Mouse (Mus musculus): ENCODE data around the gene Ank2. TPM values are rescaled to one million over a fixed set of nuclear protein-coding genes. Genes with fewer than 3 reads are reported as not detected.
"Not testable (repeated sequence)": the region's sequence is repeated elsewhere in the genome, so short reads cannot be mapped to it uniquely, and the experiment has no call there.

The Ank2 gene
- polyA plus RNA-seq, 1 experiment from 2014 or later = 204 TPM

- Histone ChIP-seq H3K27me3 (ENCODE audit: control insufficient read depth, insufficient read depth, low read length) (no peaks in the 10 kb centered on the region), H3K27ac (peak overlapping the region; percentile 28; the same call in 1 of the 2 replicates), H3K4me2 (replicated peaks) (peak overlapping the region; percentile 94), H3K9me3 (ENCODE audit: control insufficient read depth, low read length) (no peaks in the 10 kb centered on the region), H3K36me3 (replicated peaks; ENCODE audit: control insufficient read depth, insufficient read depth) (no peaks in the 10 kb centered on the region), H3K9ac (peak overlapping the region; percentile 84), H3K4me3 (replicated peaks; ENCODE audit: low read length) (peak overlapping the region; percentile 54), H3K4me1 (replicated peaks; ENCODE audit: control insufficient read depth, insufficient read depth, low read length) (0 out of 2 replicates have a peak, but pooled peaks cover 10% of the 10 kb centered on the region)
- 1% methylated on average over 23 of the region's 23 CpGs for WGBS
- DNase-seq (ENCODE audit: low spot score) (peak; percentile 49), ATAC-seq (ENCODE audit: low FRiP score) (peak; percentile 86)
Measured at GRCm38 (mm10) chr3:127498197-127498741, 881 bp downstream of the Ank2 start.

- WGBS = 90% methylated on average over 3 of the region's 3 CpGs
- Histone ChIP-seq H3K4me1 (replicated peaks; ENCODE audit: control insufficient read depth, insufficient read depth, low read length) (0 out of 2 replicates have a peak, but pooled peaks cover 3% of the 10 kb centered on the region), H3K36me3 (replicated peaks; ENCODE audit: control insufficient read depth, insufficient read depth) (no peaks in the 10 kb centered on the region), H3K9ac (no peak overlapping the region), H3K27ac (no peak overlapping the region), H3K4me2 (replicated peaks) (no peak overlapping the region), H3K27me3 (ENCODE audit: control insufficient read depth, insufficient read depth, low read length) (no peaks in the 10 kb centered on the region), H3K4me3 (replicated peaks; ENCODE audit: low read length) (no peak overlapping the region), H3K9me3 (ENCODE audit: control insufficient read depth, low read length) (no peaks in the 10 kb centered on the region)
- DNase-seq (ENCODE audit: low spot score) (no peak), ATAC-seq (ENCODE audit: low FRiP score) (no peak)
Measured at GRCm38 (mm10) chr3:127492663-127493062, 6.5 kb downstream of the Ank2 start.

DNA sequence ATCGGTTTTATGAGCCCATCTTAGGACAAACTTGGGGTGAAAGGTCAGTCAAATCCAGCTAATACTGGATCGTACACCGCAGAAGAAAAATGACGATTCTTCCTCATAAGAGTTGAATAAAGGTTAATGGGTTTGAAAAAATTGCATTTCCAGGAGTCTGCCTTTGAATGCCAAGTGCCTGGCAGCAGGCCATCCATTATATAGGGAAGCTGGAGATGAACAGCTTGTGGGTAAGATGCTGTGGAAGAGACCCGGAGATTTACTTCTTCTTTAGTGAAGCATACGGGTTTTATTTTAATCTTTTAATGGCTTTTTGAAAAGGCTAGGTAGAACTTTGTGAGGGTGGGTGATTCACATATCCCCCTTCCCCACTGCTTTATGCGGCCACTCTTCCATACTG, 11.8 kb downstream of the Ank2 start:
- H3K4me3 ChIP-seq (replicated peaks; ENCODE audit: low read length) = no peak overlapping the region
- no peaks in the 10 kb centered on the region for H3K27me3 ChIP-seq (ENCODE audit: control insufficient read depth, insufficient read depth, low read length)
- H3K36me3 ChIP-seq (replicated peaks; ENCODE audit: control insufficient read depth, insufficient read depth) = no peaks in the 10 kb centered on the region
- H3K9ac ChIP-seq = no peak overlapping the region
- no peak overlapping the region for H3K4me2 ChIP-seq (replicated peaks)
- 61% methylated on average over 7 of the region's 7 CpGs for WGBS
- no peaks in the 10 kb centered on the region for H3K9me3 ChIP-seq (ENCODE audit: control insufficient read depth, low read length)
- DNase-seq (ENCODE audit: low spot score) (no peak), ATAC-seq (ENCODE audit: low FRiP score) (no peak)
- no peaks in the 10 kb centered on the region for H3K4me1 ChIP-seq (replicated peaks; ENCODE audit: control insufficient read depth, insufficient read depth, low read length)
- no peak overlapping the region for H3K27ac ChIP-seq

DNA sequence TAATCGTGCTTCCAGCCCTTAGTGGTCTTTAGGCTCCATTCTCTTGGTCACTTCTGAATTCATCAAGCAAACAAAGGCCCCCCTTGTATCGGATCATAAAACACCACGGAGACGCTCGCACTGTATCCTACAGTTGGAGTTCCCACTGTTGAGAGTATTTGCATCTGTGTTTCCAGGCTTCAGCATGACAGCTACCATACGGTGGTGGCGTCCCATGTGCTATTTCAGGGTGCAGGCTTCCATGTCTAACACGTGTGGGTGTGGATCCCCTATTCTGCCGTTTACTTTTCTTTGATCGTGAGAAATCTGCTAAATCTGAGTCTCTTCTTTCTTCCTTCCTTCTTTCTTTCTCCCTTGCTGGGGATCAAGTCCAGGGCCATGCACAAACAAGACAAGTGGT, 14.0 kb downstream of the Ank2 start:
- H3K36me3 ChIP-seq (replicated peaks; ENCODE audit: control insufficient read depth, insufficient read depth) = no peaks in the 10 kb centered on the region
- WGBS = 59% methylated on average over 10 of the region's 10 CpGs
- no peak overlapping the region for H3K27ac ChIP-seq
- DNase-seq (ENCODE audit: low spot score) (no peak), ATAC-seq (ENCODE audit: low FRiP score) (no peak)
- H3K27me3 ChIP-seq (ENCODE audit: control insufficient read depth, insufficient read depth, low read length) = no peaks in the 10 kb centered on the region
- H3K9ac ChIP-seq = no peak overlapping the region
- no peak overlapping the region for H3K4me2 ChIP-seq (replicated peaks)
- no peaks in the 10 kb centered on the region for H3K9me3 ChIP-seq (ENCODE audit: control insufficient read depth, low read length)
- no peak overlapping the region for H3K4me3 ChIP-seq (replicated peaks; ENCODE audit: low read length)
- no peaks in the 10 kb centered on the region for H3K4me1 ChIP-seq (replicated peaks; ENCODE audit: control insufficient read depth, insufficient read depth, low read length)

GRCm38 (mm10) chr3:127481658-127482057, 17.5 kb downstream of the Ank2 start:
- H3K36me3 ChIP-seq (replicated peaks; ENCODE audit: control insufficient read depth, insufficient read depth) = no peaks in the 10 kb centered on the region
- DNase-seq (ENCODE audit: low spot score) (no peak), ATAC-seq (ENCODE audit: low FRiP score) (no peak)
- no peaks in the 10 kb centered on the region for H3K4me1 ChIP-seq (replicated peaks; ENCODE audit: control insufficient read depth, insufficient read depth, low read length)
- no peaks in the 10 kb centered on the region for H3K9me3 ChIP-seq (ENCODE audit: control insufficient read depth, low read length)
- whole genome bisulfite sequencing = 45% methylated on average over 6 of the region's 6 CpGs
- no peak overlapping the region for H3K4me2 ChIP-seq (replicated peaks)
- no peak overlapping the region for H3K9ac ChIP-seq
- H3K27me3 ChIP-seq (ENCODE audit: control insufficient read depth, insufficient read depth, low read length) = no peaks in the 10 kb centered on the region
- H3K4me3 ChIP-seq (replicated peaks; ENCODE audit: low read length) = no peak overlapping the region
- H3K27ac ChIP-seq = no peak overlapping the region

GRCm38 (mm10) chr3:127480369-127480768, 18.8 kb downstream of the Ank2 start:
- not testable (repeated sequence) for H3K9me3 ChIP-seq (ENCODE audit: control insufficient read depth, low read length); H3K27me3 ChIP-seq (ENCODE audit: control insufficient read depth, insufficient read depth, low read length); H3K27ac ChIP-seq; ATAC-seq (ENCODE audit: low FRiP score); H3K36me3 ChIP-seq (replicated peaks; ENCODE audit: control insufficient read depth, insufficient read depth); H3K4me1 ChIP-seq (replicated peaks; ENCODE audit: control insufficient read depth, insufficient read depth, low read length); H3K9ac ChIP-seq; H3K4me3 ChIP-seq (replicated peaks; ENCODE audit: low read length); H3K4me2 ChIP-seq (replicated peaks); DNase-seq (ENCODE audit: low spot score)
- WGBS = 87% methylated on average over 5 of the region's 5 CpGs

- DNase-seq (ENCODE audit: low spot score) = no peak
- H3K9ac ChIP-seq = no peak overlapping the region
- WGBS = 83% methylated on average over 6 of the region's 6 CpGs
- no peak overlapping the region for H3K27ac ChIP-seq
- no peaks in the 10 kb centered on the region for H3K4me1 ChIP-seq (replicated peaks; ENCODE audit: control insufficient read depth, insufficient read depth, low read length)
- no peaks in the 10 kb centered on the region for H3K9me3 ChIP-seq (ENCODE audit: control insufficient read depth, low read length)
- ATAC-seq (ENCODE audit: low FRiP score) = no peak
- no peaks in the 10 kb centered on the region for H3K27me3 ChIP-seq (ENCODE audit: control insufficient read depth, insufficient read depth, low read length)
- H3K4me2 ChIP-seq (replicated peaks) = no peak overlapping the region
- H3K36me3 ChIP-seq (replicated peaks; ENCODE audit: control insufficient read depth, insufficient read depth) = no peaks in the 10 kb centered on the region
- no peak overlapping the region for H3K4me3 ChIP-seq (replicated peaks; ENCODE audit: low read length)
Measured at GRCm38 (mm10) chr3:127474115-127474514, 25.0 kb downstream of the Ank2 start.

- 64% methylated on average over 4 of the region's 4 CpGs for whole genome bisulfite sequencing
- ATAC-seq (ENCODE audit: low FRiP score) (no peak), DNase-seq (ENCODE audit: low spot score) (no peak)
- Histone ChIP-seq H3K4me2 (replicated peaks) (no peak overlapping the region), H3K27me3 (ENCODE audit: control insufficient read depth, insufficient read depth, low read length) (no peaks in the 10 kb centered on the region), H3K4me3 (replicated peaks; ENCODE audit: low read length) (no peak overlapping the region), H3K4me1 (replicated peaks; ENCODE audit: control insufficient read depth, insufficient read depth, low read length) (no peaks in the 10 kb centered on the region), H3K9me3 (ENCODE audit: control insufficient read depth, low read length) (no peaks in the 10 kb centered on the region), H3K36me3 (replicated peaks; ENCODE audit: control insufficient read depth, insufficient read depth) (no peaks in the 10 kb centered on the region), H3K27ac (no peak overlapping the region), H3K9ac (no peak overlapping the region)
Measured at GRCm38 (mm10) chr3:127469164-127469752, 29.9 kb downstream of the Ank2 start.

DNA sequence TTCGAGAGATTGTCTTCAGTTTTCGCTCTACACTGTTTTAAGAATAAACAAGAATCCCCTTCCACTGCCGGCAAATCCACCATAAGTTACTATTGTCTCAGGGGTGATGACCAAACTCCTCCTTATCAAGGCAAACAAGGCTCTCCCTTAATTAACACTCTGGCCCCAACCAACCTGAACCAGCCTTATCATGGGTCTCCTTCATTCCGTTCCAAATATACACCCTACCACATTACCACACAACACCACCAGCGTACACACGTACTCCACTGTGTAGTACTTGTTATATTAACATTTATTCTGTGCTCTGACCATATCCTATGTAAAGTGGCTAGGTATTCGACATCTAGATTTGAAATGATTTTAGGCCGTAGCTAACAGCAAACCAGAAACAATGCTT, 30.6 kb downstream of the Ank2 start:
- H3K4me2 ChIP-seq (replicated peaks) = no peak overlapping the region
- H3K4me1 ChIP-seq (replicated peaks; ENCODE audit: control insufficient read depth, insufficient read depth, low read length) = peaks cover 6% of the 10 kb centered on the region; the same call in 1 of the 2 replicates
- H3K36me3 ChIP-seq (replicated peaks; ENCODE audit: control insufficient read depth, insufficient read depth) = no peaks in the 10 kb centered on the region
- ATAC-seq (ENCODE audit: low FRiP score) = no peak
- H3K4me3 ChIP-seq (replicated peaks; ENCODE audit: low read length) = no peak overlapping the region
- no peak overlapping the region for H3K27ac ChIP-seq
- WGBS = 95% methylated on average over 8 of the region's 8 CpGs
- no peaks in the 10 kb centered on the region for H3K9me3 ChIP-seq (ENCODE audit: control insufficient read depth, low read length)
- no peak overlapping the region for H3K9ac ChIP-seq
- no peaks in the 10 kb centered on the region for H3K27me3 ChIP-seq (ENCODE audit: control insufficient read depth, insufficient read depth, low read length)
- DNase-seq (ENCODE audit: low spot score) = no peak
